Mouse (Mus musculus) natural killer cell, adult 2 months (primary cell): Measurements from ENCODE around the gene Irgm1.
A peak's percentile ranks its signal among the peaks of the same experiment; 100 is the strongest.
"Not testable (repeated sequence)": the region's sequence is repeated elsewhere in the genome, so short reads cannot be mapped to it uniquely, and the experiment has no call there.

Experiments used
- DNase-seq, 2 experiments: peaks; one replicate each; pipeline ENCODE4 v3.0.0; 2022; ENCODE audit warnings: low spot score in 2 of 2

Irgm1 gene

GRCm38 (mm10) chr11:48871201-48871772 lies at the start of gene Irgm1:
Gene Irgm1 (minus strand): TSS chr11:48871683.
- DNase-seq, result peak; percentile 71 to 76

- no peak for DNase-seq
These were observed 46.9 kb upstream of the Irgm1 start for GRCm38 (mm10) chr11:48918380-48918779.

GRCm38 (mm10) chr11:48913611-48914010 lies 42.1 kb upstream of the Irgm1 start:
- DNase-seq, result no peak

GRCm38 (mm10) chr11:48908459-48908858 lies 37.0 kb upstream of the Irgm1 start:
- DNase-seq, result no peak

- peak in 1 of 2 experiments; percentile 24 for DNase-seq
These were observed 30.5 kb upstream of the Irgm1 start, which contains the start of gene Gm5431 for GRCm38 (mm10) chr11:48902021-48902420. Gene Gm5431 (minus strand): TSS chr11:48902214.

- DNase-seq, result peak in 1 of 2 experiments; percentile 32
These were observed 30.1 kb upstream of the Irgm1 start for GRCm38 (mm10) chr11:48901567-48901930.

GRCm38 (mm10) chr11:48900654-48901566 lies 29.4 kb upstream of the Irgm1 start:
- DNase-seq, result peak in 1 of 2 experiments; percentile 43

- no peak for DNase-seq
These were observed 27.4 kb upstream of the Irgm1 start for GRCm38 (mm10) chr11:48898812-48899431.

- DNase-seq, result no peak
These were observed 5.2 kb upstream of the Irgm1 start for GRCm38 (mm10) chr11:48876680-48877079.

- not testable (repeated sequence) for DNase-seq
These were observed 3.9 kb upstream of the Irgm1 start for GRCm38 (mm10) chr11:48875343-48875837.

- DNase-seq, result peak; percentile 60 to 73
These were observed 3.0 kb upstream of the Irgm1 start for GRCm38 (mm10) chr11:48874465-48874864.

- DNase-seq, result no peak
These were observed 2.3 kb upstream of the Irgm1 start for GRCm38 (mm10) chr11:48873591-48874290.

GRCm38 (mm10) chr11:48872695-48873300 lies 1.3 kb upstream of the Irgm1 start:
- no peak for DNase-seq

- DNase-seq, result peak; percentile 30 to 41
These were observed 496 bp upstream of the Irgm1 start for GRCm38 (mm10) chr11:48871817-48872541.

- DNase-seq, result no peak
These were observed 702 bp downstream of the Irgm1 start for GRCm38 (mm10) chr11:48870781-48871180.

- DNase-seq, result peak; percentile 16 to 18
These were observed 1.9 kb downstream of the Irgm1 start for GRCm38 (mm10) chr11:48869380-48870110.

GRCm38 (mm10) chr11:48866481-48866880 lies 5.0 kb downstream of the Irgm1 start:
- no peak for DNase-seq

GRCm38 (mm10) chr11:48863808-48864207 lies 7.7 kb downstream of the Irgm1 start:
- DNase-seq, result no peak

- no peak for DNase-seq
These were observed 8.6 kb downstream of the Irgm1 start for GRCm38 (mm10) chr11:48862784-48863319.

- DNase-seq, result peak in 1 of 2 experiments; percentile 70
These were observed 12.5 kb downstream of the Irgm1 start for GRCm38 (mm10) chr11:48859014-48859413.
